Mouse (Mus musculus): ENCODE results near the gene Gm10643. TPM values are rescaled to one million over a fixed set of nuclear protein-coding genes. Genes with fewer than 3 reads are reported as not detected.

Gm10643 gene
- polyA plus RNA-seq, 1 experiment from 2014 or later, result 0.27 TPM

DNA sequence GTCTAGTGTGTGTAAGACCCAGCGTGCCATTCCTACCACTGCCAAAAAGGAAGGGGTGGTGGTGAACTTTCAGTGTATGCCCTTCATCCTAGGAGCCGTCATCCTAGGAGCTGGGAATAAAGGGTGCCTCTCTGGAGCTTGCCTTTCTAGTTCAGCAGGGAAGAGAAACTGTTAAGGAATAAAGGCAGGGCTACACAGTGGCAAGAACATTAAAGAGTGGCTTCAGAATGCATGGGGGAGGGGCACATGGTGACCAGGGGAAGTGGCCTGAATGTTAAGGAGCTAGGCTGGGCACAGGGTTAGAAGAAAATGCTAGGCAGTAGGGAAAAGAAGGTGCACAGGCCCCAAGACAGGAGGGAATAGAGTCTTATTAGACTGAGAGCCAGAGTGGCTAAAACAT lies 4.8 kb upstream of the Gm10643 start:
- WGBS (ENCODE audit: insufficient replicate concordance), result 73% methylated on average over 2 of the region's 2 CpGs
- Histone ChIP-seq H3K4me3 (no peak overlapping the region), H3K4me1 (peaks cover 58% of the 10 kb centered on the region), H3K27me3 (replicated peaks) (no peaks in the 10 kb centered on the region), H3K9me3 (replicated peaks) (no peaks in the 10 kb centered on the region), H3K36me3 (peaks cover 8% of the 10 kb centered on the region), H3K27ac (no peak overlapping the region), H3K4me2 (no peak overlapping the region), H3K9ac (no peak overlapping the region)
- ATAC-seq, result no peak

DNA sequence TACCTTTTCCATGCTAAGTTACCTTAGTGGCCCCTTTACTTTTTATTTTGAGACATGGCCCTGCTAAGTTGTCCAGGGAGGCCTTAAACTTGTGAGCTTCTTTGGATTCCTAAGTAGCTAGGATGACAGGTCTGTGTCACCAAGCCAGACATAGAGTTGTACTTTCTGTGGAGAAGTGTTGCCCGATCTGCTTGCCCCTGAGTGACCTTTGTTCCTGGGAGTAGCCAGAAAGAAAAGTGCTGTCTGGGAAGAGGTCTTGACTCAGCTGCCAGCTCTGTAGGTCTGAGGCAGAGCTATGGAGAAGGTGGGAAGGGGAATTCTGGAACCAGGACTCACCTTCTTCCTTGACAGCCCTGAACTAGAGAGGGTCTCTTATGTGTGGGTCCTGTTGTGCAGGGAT lies 4.2 kb upstream of the Gm10643 start:
- no peak overlapping the region for H3K4me3 ChIP-seq
- H3K27ac ChIP-seq, result no peak overlapping the region
- 54% methylated on average over 1 of the region's 1 CpGs for WGBS (ENCODE audit: insufficient replicate concordance)
- no peak overlapping the region for H3K9ac ChIP-seq
- no peaks in the 10 kb centered on the region for H3K9me3 ChIP-seq (replicated peaks)
- no peaks in the 10 kb centered on the region for H3K27me3 ChIP-seq (replicated peaks)
- H3K4me2 ChIP-seq, result 0 out of 2 replicates have a peak overlapping the region, but pooled peaks have one; percentile 12
- no peak for ATAC-seq
- H3K36me3 ChIP-seq, result peaks cover 4% of the 10 kb centered on the region; the same call in 1 of the 2 replicates
- peaks cover 62% of the 10 kb centered on the region for H3K4me1 ChIP-seq

DNA sequence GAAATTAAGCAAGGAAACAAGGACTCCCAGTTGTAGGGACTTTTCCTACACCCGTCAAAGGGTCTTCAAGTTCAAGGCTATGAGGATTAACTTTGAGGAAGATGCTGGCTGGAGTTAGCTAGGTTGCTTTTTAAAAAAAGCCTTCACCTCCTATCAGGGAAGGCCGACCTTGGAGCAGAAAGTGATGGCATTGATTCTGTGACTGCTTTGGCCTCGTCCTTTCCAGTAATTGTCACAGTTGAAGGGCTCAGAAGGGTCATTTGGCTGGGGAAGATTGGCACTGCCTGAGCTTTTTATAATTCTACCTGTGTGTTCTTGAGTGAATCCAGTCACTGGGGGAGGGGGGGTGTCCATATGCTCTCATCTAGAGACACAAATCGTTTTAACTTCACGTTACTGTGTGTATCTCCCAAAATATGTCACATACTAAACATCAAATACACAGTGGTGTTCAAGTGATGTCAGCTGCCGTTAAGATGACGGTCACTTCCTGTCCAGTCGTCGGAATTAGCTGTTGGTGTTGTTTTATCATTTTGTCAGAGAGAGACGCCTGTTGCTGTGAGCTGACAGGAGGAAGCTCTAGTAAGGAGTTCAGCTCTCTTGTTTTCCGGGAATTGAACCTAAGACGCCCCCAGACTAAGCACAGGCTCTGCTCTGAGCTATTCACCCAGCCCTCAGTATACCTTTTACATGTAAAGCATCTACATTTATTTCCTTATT lies 3.5 kb upstream of the Gm10643 start:
- 38% methylated on average over 12 of the region's 12 CpGs for WGBS (ENCODE audit: insufficient replicate concordance)
- no peaks in the 10 kb centered on the region for H3K27me3 ChIP-seq (replicated peaks)
- no peak for ATAC-seq
- peak overlapping the region; percentile 6; the same call in 1 of the 2 replicates for H3K9ac ChIP-seq
- H3K4me1 ChIP-seq, result peaks cover 69% of the 10 kb centered on the region
- H3K9me3 ChIP-seq (replicated peaks), result no peaks in the 10 kb centered on the region
- H3K4me3 ChIP-seq, result no peak overlapping the region
- no peak overlapping the region for H3K27ac ChIP-seq
- H3K36me3 ChIP-seq, result no peaks in the 10 kb centered on the region
- H3K4me2 ChIP-seq, result peak overlapping the region; percentile 89

DNA sequence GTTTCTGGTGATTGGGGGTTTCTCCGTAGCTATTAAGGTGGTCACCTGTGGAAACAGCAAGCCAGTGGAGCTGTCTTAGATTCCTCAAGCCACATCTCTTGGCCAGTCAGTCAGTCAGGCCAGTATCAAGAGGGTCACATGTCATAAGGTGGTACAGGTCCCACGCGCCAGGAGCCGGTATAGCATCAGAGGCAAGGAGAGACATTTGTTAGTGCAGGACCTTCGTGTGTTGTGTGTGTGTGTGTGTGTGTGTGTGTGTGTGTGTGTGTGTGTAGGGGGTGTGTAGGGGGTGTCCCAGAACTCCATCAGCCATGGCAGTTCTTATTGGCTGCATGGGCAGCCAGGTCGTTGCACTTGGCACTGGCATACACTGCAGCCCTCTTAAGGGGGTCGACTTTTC lies 3.0 kb upstream of the Gm10643 start:
- Histone ChIP-seq H3K9me3 (replicated peaks) (no peaks in the 10 kb centered on the region), H3K4me2 (peak overlapping the region; percentile 89), H3K27ac (peak overlapping the region; percentile 57), H3K27me3 (replicated peaks) (no peaks in the 10 kb centered on the region), H3K36me3 (no peaks in the 10 kb centered on the region), H3K4me1 (peaks cover 69% of the 10 kb centered on the region), H3K9ac (0 out of 2 replicates have a peak overlapping the region, but pooled peaks have one; percentile 45), H3K4me3 (peak overlapping the region; percentile 79)
- no peak for ATAC-seq
- 76% methylated on average over 7 of the region's 7 CpGs for WGBS (ENCODE audit: insufficient replicate concordance)

DNA sequence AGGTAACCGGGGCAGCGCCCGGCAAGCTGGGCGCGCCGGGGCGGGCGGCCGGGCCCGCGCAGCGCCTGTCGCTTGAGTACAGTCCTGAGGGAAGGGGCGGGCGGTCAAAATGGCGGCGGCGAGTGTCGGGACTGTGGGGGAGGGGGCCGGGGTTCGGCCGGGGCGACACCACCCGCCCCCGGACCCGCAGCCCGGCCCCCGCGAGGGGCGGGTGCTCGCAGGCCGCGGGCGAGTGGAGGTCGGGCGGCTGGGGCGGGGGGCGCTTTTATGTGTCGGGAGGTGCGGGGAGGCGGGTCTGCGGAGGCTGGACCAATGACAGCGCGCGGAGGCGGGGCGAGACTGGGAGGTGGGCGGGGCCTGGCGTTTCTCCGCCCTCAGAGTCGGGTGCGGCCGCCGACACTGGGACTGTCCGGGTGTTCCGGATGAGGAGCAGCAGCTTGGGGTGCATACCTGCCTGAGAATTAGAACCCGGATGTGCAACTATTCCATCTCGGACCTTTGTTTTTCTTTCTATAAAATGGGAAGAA lies 2.2 kb upstream of the Gm10643 start:
- Histone ChIP-seq H3K9ac (peak overlapping the region; percentile 81), H3K27ac (peak overlapping the region; percentile 98), H3K36me3 (no peaks in the 10 kb centered on the region), H3K27me3 (replicated peaks) (no peaks in the 10 kb centered on the region), H3K4me1 (peaks cover 66% of the 10 kb centered on the region), H3K9me3 (replicated peaks) (no peaks in the 10 kb centered on the region), H3K4me3 (peak overlapping the region; percentile 79), H3K4me2 (peak overlapping the region; percentile 89)
- WGBS (ENCODE audit: insufficient replicate concordance), result 1% methylated on average over 54 of the region's 58 CpGs
- peak; percentile 69 for ATAC-seq

DNA sequence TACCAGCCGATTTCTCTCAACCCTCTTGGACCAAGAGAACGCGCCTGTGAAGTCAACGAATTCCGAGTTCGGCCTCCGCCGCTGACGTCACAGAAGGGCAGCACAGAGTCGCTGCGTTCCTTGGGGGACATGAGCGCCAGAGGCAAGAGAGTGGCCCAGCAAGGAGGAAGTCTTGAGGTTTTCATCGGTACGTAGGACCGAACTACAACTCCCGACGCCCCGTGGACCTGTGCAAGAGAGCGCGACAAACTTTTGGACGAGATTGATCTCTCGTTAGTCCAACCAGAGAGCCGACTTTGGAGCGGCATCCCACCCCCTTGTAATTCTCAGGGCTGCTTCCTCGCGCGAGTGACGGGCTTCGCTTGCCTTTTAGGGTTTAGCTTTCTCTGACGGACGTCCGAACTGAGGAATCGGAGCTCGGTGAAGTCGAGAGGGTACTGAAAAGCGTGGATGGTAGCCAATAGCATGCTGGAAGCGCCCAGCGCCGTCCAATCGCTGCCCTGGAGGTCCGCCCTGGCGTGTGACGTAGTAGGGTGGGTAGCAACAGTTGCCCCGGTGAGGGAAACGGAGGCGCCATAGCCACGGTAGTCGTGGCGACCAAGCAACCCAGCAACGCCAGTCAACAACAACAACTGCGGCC lies 1.5 kb upstream of the Gm10643 start, which contains the start of gene Rfx1:
Gene Rfx1, plus strand, starts transcription at position 544 of the 640 bp plus-strand sequence.
- under 1% methylated on average over 51 of the region's 51 CpGs for WGBS (ENCODE audit: insufficient replicate concordance)
- Histone ChIP-seq H3K4me3 (peak within 1 kb of the TSS; percentile 79), H3K36me3 (no peaks in the 10 kb centered on the region), H3K27me3 (replicated peaks) (no peaks in the 10 kb centered on the region), H3K4me2 (peak within 1 kb of the TSS; percentile 89), H3K9ac (peak within 1 kb of the TSS; percentile 85), H3K9me3 (replicated peaks) (no peaks in the 10 kb centered on the region), H3K4me1 (peaks cover 59% of the 10 kb centered on the region), H3K27ac (peak within 1 kb of the TSS; percentile 98)
- ATAC-seq, result peak; percentile 95

DNA sequence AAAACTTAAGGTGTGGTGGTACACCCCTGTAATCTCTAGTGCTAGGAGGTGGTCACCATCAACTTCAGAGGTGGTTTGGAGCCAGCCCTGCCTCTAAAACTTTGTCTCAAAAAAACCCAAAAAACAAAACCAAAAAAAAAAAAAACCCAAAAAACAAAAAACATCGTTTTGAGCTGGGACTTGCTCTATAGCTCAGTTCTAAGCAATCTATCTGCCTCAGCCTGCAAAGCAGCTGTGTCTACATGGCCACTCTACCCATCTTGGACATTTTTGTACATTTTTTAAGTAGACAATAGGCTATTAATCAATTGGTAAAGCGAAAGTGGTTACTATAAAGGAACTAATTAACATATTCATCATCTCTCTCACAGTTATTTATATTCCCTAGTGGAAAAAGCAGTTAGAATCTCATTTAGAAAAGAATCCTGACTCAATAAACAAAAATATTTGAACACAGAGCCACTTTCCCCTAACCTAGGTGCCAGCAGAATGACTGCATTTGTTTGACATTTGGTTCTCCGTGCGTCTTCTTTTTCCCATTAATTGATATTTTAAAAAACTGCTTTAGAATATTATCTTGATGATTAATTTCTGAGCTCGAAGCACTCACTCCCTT lies 628 bp upstream of the Gm10643 start:
- WGBS (ENCODE audit: insufficient replicate concordance), result 27% methylated on average over 5 of the region's 5 CpGs
- ATAC-seq, result no peak
- Histone ChIP-seq H3K27me3 (replicated peaks) (no peaks in the 10 kb centered on the region), H3K9ac (peak overlapping the region; percentile 85), H3K9me3 (replicated peaks) (no peaks in the 10 kb centered on the region), H3K4me3 (peak overlapping the region; percentile 79), H3K4me2 (peak overlapping the region; percentile 89), H3K4me1 (peaks cover 56% of the 10 kb centered on the region), H3K36me3 (no peaks in the 10 kb centered on the region), H3K27ac (peak overlapping the region; percentile 98)

DNA sequence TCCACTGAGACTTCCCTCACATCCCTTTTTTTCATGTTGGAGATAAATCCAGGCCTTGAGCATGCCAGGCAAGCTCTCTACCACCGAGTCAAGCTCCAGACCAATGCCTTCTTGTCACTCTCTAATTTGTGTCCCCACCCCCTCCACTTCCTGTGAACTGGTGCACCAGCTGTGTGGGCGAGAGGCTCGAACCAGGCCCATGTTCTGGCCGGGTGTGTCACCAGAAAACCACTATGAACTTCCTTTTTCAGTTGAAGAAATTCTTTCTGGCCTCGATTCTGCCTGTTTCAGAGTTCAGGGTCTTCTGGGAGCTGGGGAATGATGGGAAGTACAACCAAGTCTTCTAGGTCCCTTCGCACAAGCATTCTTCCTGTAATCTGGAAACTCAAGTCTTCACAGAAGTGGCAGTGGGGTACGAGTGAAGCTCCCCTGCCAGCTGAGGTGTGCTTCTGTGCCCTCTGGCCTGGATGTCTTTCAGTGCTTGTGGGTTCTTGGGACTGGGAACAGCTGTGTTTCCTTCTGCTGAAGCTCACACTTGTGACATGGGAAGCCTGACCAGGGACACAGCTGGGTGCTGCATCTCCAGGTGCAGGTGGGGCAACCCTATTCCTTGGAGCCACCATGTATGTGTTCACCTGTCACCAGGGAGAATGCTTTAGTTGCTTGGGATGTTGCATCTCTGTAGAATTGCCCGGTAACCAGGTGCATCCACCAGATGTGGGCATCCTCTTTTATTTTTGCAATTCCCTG lies 901 bp downstream of the Gm10643 start:
- peaks cover 47% of the 10 kb centered on the region for H3K4me1 ChIP-seq
- H3K36me3 ChIP-seq, result no peaks in the 10 kb centered on the region
- no peak overlapping the region for H3K4me3 ChIP-seq
- H3K27me3 ChIP-seq (replicated peaks), result no peaks in the 10 kb centered on the region
- 0 out of 2 replicates have a peak overlapping the region, but pooled peaks have one; percentile 34 for H3K27ac ChIP-seq
- no peaks in the 10 kb centered on the region for H3K9me3 ChIP-seq (replicated peaks)
- no peak overlapping the region for H3K9ac ChIP-seq
- H3K4me2 ChIP-seq, result no peak overlapping the region
- WGBS (ENCODE audit: insufficient replicate concordance), result 29% methylated on average over 8 of the region's 8 CpGs
- no peak for ATAC-seq

DNA sequence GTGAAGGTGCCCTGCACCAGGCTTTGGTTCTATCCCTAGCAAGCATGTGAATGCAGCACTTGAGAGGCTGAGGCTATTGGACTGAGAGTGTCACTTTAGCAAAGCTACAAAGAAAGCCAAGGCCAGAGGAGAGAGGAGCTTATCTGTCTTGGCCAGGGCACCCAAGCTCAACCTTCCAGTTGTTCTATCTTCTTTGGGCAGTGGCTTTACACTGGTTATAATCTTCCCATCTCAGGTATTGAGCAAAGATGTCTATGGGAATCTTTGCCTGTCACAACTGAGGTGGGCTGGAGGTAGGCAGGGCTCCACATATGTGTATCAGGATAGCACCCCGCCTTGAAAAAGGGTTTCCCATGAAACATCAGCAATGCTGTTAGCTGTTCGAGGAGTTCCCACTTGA lies 4.7 kb downstream of the Gm10643 start:
- no peak overlapping the region for H3K4me3 ChIP-seq
- no peak overlapping the region for H3K4me2 ChIP-seq
- peak; percentile 81 for ATAC-seq
- no peak overlapping the region for H3K9ac ChIP-seq
- no peaks in the 10 kb centered on the region for H3K36me3 ChIP-seq
- no peaks in the 10 kb centered on the region for H3K9me3 ChIP-seq (replicated peaks)
- peaks cover 9% of the 10 kb centered on the region; the same call in 1 of the 2 replicates for H3K27me3 ChIP-seq (replicated peaks)
- 40% methylated on average over 2 of the region's 2 CpGs for WGBS (ENCODE audit: insufficient replicate concordance)
- peaks cover 24% of the 10 kb centered on the region for H3K4me1 ChIP-seq
- H3K27ac ChIP-seq, result no peak overlapping the region

DNA sequence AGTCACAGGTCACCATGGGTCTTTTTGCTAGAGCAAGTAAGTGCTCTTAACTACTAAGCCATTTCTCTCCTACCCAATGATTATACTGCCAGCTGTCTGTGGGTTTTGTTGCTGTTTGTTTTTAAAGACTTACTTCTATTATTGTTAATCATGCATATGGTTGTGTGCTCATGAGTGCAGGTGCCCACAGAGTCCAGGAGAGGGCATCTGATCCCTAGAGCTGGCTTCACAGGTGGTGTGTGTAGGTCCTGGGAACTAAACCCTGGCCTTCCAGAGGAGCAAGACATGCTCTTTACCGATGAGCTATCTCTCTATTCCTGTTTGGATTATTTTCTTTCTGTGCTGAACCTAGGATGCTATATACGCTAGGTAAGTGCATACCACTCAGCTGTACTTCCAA lies 5.7 kb downstream of the Gm10643 start:
- H3K4me1 ChIP-seq, result peaks cover 16% of the 10 kb centered on the region
- no peaks in the 10 kb centered on the region for H3K36me3 ChIP-seq
- ATAC-seq, result no peak
- no peak overlapping the region for H3K27ac ChIP-seq
- no peak overlapping the region for H3K4me3 ChIP-seq
- H3K9ac ChIP-seq, result no peak overlapping the region
- WGBS (ENCODE audit: insufficient replicate concordance), result 81% methylated on average over 2 of the region's 2 CpGs
- peaks cover 9% of the 10 kb centered on the region; the same call in 1 of the 2 replicates for H3K27me3 ChIP-seq (replicated peaks)
- H3K9me3 ChIP-seq (replicated peaks), result no peaks in the 10 kb centered on the region
- H3K4me2 ChIP-seq, result no peak overlapping the region

DNA sequence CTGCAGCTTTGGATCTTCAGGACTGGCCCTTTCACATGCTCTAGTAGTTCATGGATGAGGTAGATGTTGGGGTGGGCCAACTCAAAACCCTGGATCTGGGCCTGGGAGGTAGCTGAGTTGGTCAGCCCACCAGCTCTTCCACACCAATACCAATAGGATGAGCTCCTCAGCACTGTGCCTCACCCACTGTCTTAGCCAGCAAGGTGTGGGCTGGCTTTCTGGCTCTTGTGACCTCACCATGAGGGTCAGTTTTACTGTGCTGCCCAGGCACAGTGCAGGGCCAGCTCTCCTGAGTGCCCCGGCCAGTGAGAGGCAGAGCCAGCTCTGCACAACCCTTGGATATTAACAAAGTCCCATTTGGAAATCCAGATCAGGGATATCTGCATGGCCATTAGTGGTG lies 7.1 kb downstream of the Gm10643 start:
- WGBS (ENCODE audit: insufficient replicate concordance), result 66% methylated on average over 1 of the region's 1 CpGs
- peaks cover 9% of the 10 kb centered on the region; the same call in 1 of the 2 replicates for H3K27me3 ChIP-seq (replicated peaks)
- no peak overlapping the region for H3K4me3 ChIP-seq
- H3K4me2 ChIP-seq, result no peak overlapping the region
- H3K4me1 ChIP-seq, result peaks cover 8% of the 10 kb centered on the region
- H3K9ac ChIP-seq, result no peak overlapping the region
- no peak for ATAC-seq
- H3K36me3 ChIP-seq, result no peaks in the 10 kb centered on the region
- H3K9me3 ChIP-seq (replicated peaks), result no peaks in the 10 kb centered on the region
- no peak overlapping the region for H3K27ac ChIP-seq
